Mouse (Mus musculus) neutrophil, adult 83 days (primary cell): ENCODE data around the gene Prok1. TPM values are rescaled to one million over a fixed set of nuclear protein-coding genes. Genes with fewer than 3 reads are reported as not detected.

Experiments
- total RNA-seq, 2 experiments: library from RNA; stranded (reverse); gene quantifications; one replicate each; pipeline ENCODE4 v1.2.4; 2023

Gene Prok1
- total RNA-seq, result not detected

GRCm38 (mm10) chr3:107239607-107240006 lies at the start of gene Prok1:
Gene Prok1, minus strand, starts transcription at chr3:107239707.

GRCm38 (mm10) chr3:107278479-107279269 lies 39.2 kb upstream of the Prok1 start, which contains the start of gene Lamtor5:
Gene Lamtor5, plus strand, starts transcription at chr3:107278858.

GRCm38 (mm10) chr3:107230527-107230926 lies 9.0 kb downstream of the Prok1 start, which contains the start of gene A630076J17Rik:
Gene A630076J17Rik, plus strand, starts transcription at chr3:107230614.

GRCm38 (mm10) chr3:107221608-107222007 lies 17.9 kb downstream of the Prok1 start, which contains the start of gene Cym:
Gene Cym, minus strand, starts transcription at chr3:107221732.

Other genes starting within 250 kb of the Prok1 start
- 1 to 10 TPM; 8.4 to 10.0 TPM for gene Kcna3, start 203.5 kb downstream of the Prok1 start, total RNA-seq
- gene Kcna2, start 138.6 kb downstream of the Prok1 start, total RNA-seq, result not detected
- not detected for gene Kcna10, start 56.7 kb downstream of the Prok1 start, total RNA-seq
- gene Cym, start 18.0 kb downstream of the Prok1 start, total RNA-seq, result not detected
- gene A630076J17Rik, start 9.1 kb downstream of the Prok1 start, total RNA-seq, result not detected
- gene Lamtor5, start 39.2 kb upstream of the Prok1 start, total RNA-seq, result 10 to 100 TPM; 45.8 to 49.7 TPM
- under 1 TPM; 0.28 to 0.33 TPM for gene Slc16a4, start 51.5 kb upstream of the Prok1 start, total RNA-seq
- 10 to 100 TPM; 33.7 to 33.9 TPM for gene Rbm15, start 94.0 kb upstream of the Prok1 start, total RNA-seq
- not detected for gene Kcnc4, start 219.8 kb upstream of the Prok1 start, total RNA-seq